Mouse (Mus musculus): ENCODE measurements around the gene 2900011O08Rik. TPM values are rescaled to one million over a fixed set of nuclear protein-coding genes. Genes with fewer than 3 reads are reported as not detected.

Gene 2900011O08Rik
- total and polyA plus RNA-seq, 2 experiments from 2014 or later: 143 to 172 TPM

DNA sequence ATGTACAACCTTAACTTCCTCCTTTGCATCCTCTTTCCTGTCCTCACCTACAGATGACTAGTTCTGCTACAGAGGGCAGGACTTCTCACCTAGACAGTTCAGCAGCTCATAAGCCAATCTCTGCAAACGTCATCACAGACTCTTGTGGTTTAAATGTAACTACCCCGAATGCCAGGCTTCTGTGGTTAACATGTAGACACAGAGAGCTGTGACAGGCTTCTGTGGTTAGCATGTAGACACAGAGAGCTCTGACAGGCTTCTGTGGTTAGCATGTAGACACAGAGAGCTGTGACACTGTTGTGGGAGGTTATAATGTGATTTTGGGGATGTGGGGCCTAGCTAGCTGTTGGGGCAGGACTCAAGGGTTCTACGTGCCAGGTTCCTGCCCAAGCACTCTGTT, 101.8 kb downstream of the 2900011O08Rik start:
- no peak for DNase-seq (ENCODE audit: low spot score)
- 83% methylated on average over 3 of the region's 3 CpGs for WGBS
- TF ChIP-seq CTCF (IDR thresholded peaks at IDR 0.05; ENCODE audit: low read depth): no peak
- ATAC-seq: no peak
- H3K9me3 ChIP-seq (ENCODE audit: low read length): no peaks in the 10 kb centered on the region
- H3K36me3 ChIP-seq (ENCODE audit: insufficient read depth, low read length): no peaks in the 10 kb centered on the region
- H3K4me2 ChIP-seq (ENCODE audit: low read depth, low read length): no peak overlapping the region
- H3K27me3 ChIP-seq (ENCODE audit: insufficient read depth, low read length): no peaks in the 10 kb centered on the region
- H3K27ac ChIP-seq: no peak overlapping the region
- no peaks in the 10 kb centered on the region for H3K4me1 ChIP-seq (ENCODE audit: insufficient read depth, low read length)
- H3K9ac ChIP-seq (replicated peaks; ENCODE audit: low read length): no peak overlapping the region
- no peak overlapping the region for H3K4me3 ChIP-seq (ENCODE audit: low read length)

DNA sequence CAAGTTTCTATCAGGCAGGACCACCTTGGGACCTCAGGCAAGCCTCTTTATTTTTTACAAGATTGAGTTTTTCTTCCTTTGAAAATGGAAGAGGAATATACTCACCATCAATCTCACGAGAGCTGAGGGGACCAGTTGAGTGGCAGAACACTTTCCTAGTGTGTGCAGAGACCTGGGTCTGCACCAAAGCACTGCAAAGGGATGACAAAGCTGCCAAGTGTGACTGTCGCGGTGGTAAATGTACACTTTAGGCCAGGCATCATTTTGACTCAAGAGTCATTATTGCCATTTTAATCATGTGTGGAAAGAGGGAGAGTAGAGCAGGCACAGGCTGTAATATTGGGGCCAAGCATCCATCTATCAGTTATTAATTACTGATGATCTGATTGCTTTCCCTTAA, 102.9 kb downstream of the 2900011O08Rik start:
- no peaks in the 10 kb centered on the region for H3K9me3 ChIP-seq (ENCODE audit: low read length)
- no peak for DNase-seq (ENCODE audit: low spot score)
- no peak for ATAC-seq
- no peaks in the 10 kb centered on the region; the same call in 1 of the 2 replicates for H3K36me3 ChIP-seq (ENCODE audit: insufficient read depth, low read length)
- TF ChIP-seq CTCF (IDR thresholded peaks at IDR 0.05; ENCODE audit: low read depth): no peak
- H3K27ac ChIP-seq: no peak overlapping the region
- no peaks in the 10 kb centered on the region for H3K27me3 ChIP-seq (ENCODE audit: insufficient read depth, low read length)
- no peaks in the 10 kb centered on the region for H3K4me1 ChIP-seq (ENCODE audit: insufficient read depth, low read length)
- no peak overlapping the region for H3K4me2 ChIP-seq (ENCODE audit: low read depth, low read length)
- no peak overlapping the region for H3K4me3 ChIP-seq (ENCODE audit: low read length)
- H3K9ac ChIP-seq (replicated peaks; ENCODE audit: low read length): no peak overlapping the region
- 93% methylated on average over 3 of the region's 3 CpGs for WGBS

DNA sequence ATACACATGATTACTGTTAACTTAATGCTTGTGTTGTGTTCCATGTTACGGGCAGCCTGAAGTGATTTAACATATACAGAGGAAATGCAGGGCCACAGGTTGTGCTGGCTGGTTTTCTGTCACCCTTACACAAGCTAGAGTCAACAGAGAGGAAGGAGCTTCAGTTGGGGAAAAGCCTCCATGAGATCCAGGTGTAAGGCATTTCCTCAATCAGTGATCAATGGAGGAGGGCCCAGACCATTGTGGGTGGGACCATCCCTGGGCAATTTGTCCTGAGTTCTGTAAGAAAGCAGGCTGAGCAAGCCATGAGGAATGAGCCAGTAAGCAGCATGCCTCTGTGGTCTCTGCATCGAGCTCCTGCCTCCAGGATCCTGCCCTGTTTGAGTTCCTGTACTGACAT, 105.4 kb downstream of the 2900011O08Rik start:
- Histone ChIP-seq H3K4me2 (ENCODE audit: low read depth, low read length) (no peak overlapping the region), H3K4me1 (ENCODE audit: insufficient read depth, low read length) (no peaks in the 10 kb centered on the region), H3K27ac (no peak overlapping the region), H3K27me3 (ENCODE audit: insufficient read depth, low read length) (no peaks in the 10 kb centered on the region), H3K4me3 (ENCODE audit: low read length) (no peak overlapping the region), H3K9ac (replicated peaks; ENCODE audit: low read length) (no peak overlapping the region), H3K36me3 (ENCODE audit: insufficient read depth, low read length) (peaks cover 5% of the 10 kb centered on the region), H3K9me3 (ENCODE audit: low read length) (no peaks in the 10 kb centered on the region)
- ATAC-seq: no peak
- TF ChIP-seq CTCF (IDR thresholded peaks at IDR 0.05; ENCODE audit: low read depth): no peak
- 85% methylated on average over 2 of the region's 2 CpGs for WGBS
- no peak for DNase-seq (ENCODE audit: low spot score)

DNA sequence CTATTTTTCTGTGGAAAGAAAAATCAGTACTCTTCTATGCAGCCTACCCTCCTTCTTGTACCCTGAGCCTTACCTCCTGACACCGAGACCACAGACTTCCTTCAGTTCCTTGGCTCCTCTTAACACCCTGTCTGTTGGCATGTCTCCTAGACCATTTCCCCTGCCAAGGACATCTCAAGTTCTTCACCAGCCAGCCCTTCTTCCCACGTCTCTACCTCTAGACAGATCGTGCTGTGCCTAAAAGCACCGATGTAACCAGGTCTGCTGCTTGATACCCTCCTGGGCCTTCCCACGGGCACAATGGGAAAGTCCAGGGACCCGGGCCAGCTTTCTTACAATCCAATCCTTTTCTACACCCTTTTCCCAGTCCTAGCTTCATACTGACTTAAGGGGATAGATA, 119.5 kb downstream of the 2900011O08Rik start:
- H3K9ac ChIP-seq (replicated peaks; ENCODE audit: low read length): no peak overlapping the region
- H3K4me2 ChIP-seq (ENCODE audit: low read depth, low read length): no peak overlapping the region
- peaks cover 13% of the 10 kb centered on the region; the same call in 1 of the 2 replicates for H3K36me3 ChIP-seq (ENCODE audit: insufficient read depth, low read length)
- no peak overlapping the region for H3K4me3 ChIP-seq (ENCODE audit: low read length)
- H3K9me3 ChIP-seq (ENCODE audit: low read length): no peaks in the 10 kb centered on the region
- DNase-seq (ENCODE audit: low spot score) (no peak), ATAC-seq (no peak)
- no peaks in the 10 kb centered on the region for H3K27me3 ChIP-seq (ENCODE audit: insufficient read depth, low read length)
- H3K27ac ChIP-seq: no peak overlapping the region
- no peak for TF ChIP-seq CTCF (IDR thresholded peaks at IDR 0.05; ENCODE audit: low read depth)
- H3K4me1 ChIP-seq (ENCODE audit: insufficient read depth, low read length): no peaks in the 10 kb centered on the region
- WGBS: 84% methylated on average over 6 of the region's 6 CpGs

DNA sequence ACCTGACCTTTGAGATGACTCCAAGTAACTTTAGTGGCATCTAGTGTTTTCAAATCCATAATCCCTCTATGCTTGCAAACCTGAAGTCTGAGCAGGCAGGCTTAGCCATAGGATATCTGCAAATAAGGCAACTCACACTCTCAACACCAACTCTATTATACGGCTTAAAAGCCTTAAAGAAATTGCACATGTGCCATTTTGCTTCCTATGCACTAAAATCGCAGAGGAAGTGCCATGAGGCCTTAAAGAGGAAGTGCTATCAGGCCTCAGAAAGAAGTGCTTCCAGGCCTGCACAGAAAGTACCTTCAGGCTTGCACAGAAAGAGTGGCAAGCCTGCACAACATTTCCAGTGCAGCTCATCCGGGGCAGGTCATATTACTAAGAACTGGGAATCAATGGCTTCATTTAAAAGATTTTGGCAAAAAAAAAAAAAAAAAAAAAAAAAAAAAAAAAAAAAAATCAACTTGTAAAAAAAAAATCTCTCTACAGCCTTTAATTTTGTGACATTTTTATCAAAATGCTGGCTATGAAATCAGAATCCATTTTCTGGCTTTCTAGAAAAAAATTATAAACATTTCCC, 123.3 kb downstream of the 2900011O08Rik start:
- 90% methylated on average over 3 of the region's 3 CpGs for WGBS
- no peak for ATAC-seq
- H3K27ac ChIP-seq: no peak overlapping the region
- no peaks in the 10 kb centered on the region for H3K9me3 ChIP-seq (ENCODE audit: low read length)
- no peaks in the 10 kb centered on the region for H3K4me1 ChIP-seq (ENCODE audit: insufficient read depth, low read length)
- no peaks in the 10 kb centered on the region for H3K27me3 ChIP-seq (ENCODE audit: insufficient read depth, low read length)
- H3K4me3 ChIP-seq (ENCODE audit: low read length): no peak overlapping the region
- no peak overlapping the region for H3K9ac ChIP-seq (replicated peaks; ENCODE audit: low read length)
- no peak overlapping the region for H3K4me2 ChIP-seq (ENCODE audit: low read depth, low read length)
- H3K36me3 ChIP-seq (ENCODE audit: insufficient read depth, low read length): peaks cover 40% of the 10 kb centered on the region
- DNase-seq (ENCODE audit: low spot score): no peak
- no peak for TF ChIP-seq CTCF (IDR thresholded peaks at IDR 0.05; ENCODE audit: low read depth)

DNA sequence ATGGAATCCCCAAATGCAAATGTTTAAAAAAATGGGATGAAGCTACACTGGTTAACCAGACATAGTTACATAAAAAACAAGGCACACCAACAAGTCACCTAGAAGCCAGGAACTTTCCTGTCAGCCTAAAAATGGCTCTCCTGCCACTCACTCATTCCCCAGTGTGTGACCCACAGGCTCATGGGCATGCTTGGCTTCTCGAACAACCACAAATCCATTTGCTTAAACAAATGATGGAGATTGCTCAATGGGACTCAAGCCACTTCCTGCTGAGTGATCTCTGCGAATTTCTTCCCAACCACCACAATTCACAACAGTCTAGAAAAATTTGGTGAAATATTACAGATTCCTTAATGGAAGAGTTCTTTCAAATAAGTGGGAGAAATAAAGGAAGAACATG, 124.5 kb downstream of the 2900011O08Rik start:
- Histone ChIP-seq H3K4me2 (ENCODE audit: low read depth, low read length) (no peak overlapping the region), H3K27ac (no peak overlapping the region), H3K4me1 (ENCODE audit: insufficient read depth, low read length) (no peaks in the 10 kb centered on the region), H3K9me3 (ENCODE audit: low read length) (no peaks in the 10 kb centered on the region), H3K4me3 (ENCODE audit: low read length) (no peak overlapping the region), H3K27me3 (ENCODE audit: insufficient read depth, low read length) (no peaks in the 10 kb centered on the region), H3K9ac (replicated peaks; ENCODE audit: low read length) (no peak overlapping the region), H3K36me3 (ENCODE audit: insufficient read depth, low read length) (peaks cover 42% of the 10 kb centered on the region)
- DNase-seq (ENCODE audit: low spot score): no peak
- no peak for ATAC-seq
- 77% methylated on average over 2 of the region's 2 CpGs for WGBS
- no peak for TF ChIP-seq CTCF (IDR thresholded peaks at IDR 0.05; ENCODE audit: low read depth)

DNA sequence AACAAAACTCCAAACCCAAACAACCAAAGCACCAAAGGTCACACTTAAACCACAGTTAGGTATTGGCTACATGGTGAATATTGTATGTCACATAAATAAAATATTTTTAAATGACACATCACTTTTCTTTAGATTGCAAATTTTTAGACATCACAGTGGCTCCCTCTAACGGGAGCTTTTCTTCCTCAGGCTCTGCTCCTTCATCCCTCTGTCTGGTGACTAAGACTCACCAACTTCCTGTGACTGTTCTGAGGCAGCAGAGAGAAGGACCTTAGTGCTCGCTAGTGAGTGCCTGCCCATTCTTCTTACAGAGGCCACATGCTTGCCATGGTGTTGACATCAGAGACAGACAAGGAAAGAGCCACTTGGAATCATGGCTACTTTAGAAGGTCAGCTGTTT, 125.7 kb downstream of the 2900011O08Rik start:
- Histone ChIP-seq H3K4me2 (ENCODE audit: low read depth, low read length) (no peak overlapping the region), H3K4me3 (ENCODE audit: low read length) (no peak overlapping the region), H3K27me3 (ENCODE audit: insufficient read depth, low read length) (no peaks in the 10 kb centered on the region), H3K4me1 (ENCODE audit: insufficient read depth, low read length) (no peaks in the 10 kb centered on the region), H3K9ac (replicated peaks; ENCODE audit: low read length) (no peak overlapping the region), H3K27ac (no peak overlapping the region), H3K9me3 (ENCODE audit: low read length) (no peaks in the 10 kb centered on the region), H3K36me3 (ENCODE audit: insufficient read depth, low read length) (peaks cover 42% of the 10 kb centered on the region)
- no peak for TF ChIP-seq CTCF (IDR thresholded peaks at IDR 0.05; ENCODE audit: low read depth)
- ATAC-seq (no peak), DNase-seq (ENCODE audit: low spot score) (no peak)
- WGBS: 79% methylated on average over 2 of the region's 2 CpGs

Data from hindbrain, postnatal 0 days (tissue).